Mouse (Mus musculus) lung, adult 2 months (tissue): ENCODE data around the gene Enthd1. TPM values are rescaled to one million over a fixed set of nuclear protein-coding genes. Genes with fewer than 3 reads are reported as not detected.

Experiments
- DNase-seq: peaks from one replicate; pipeline ENCODE4 v3.0.0; 2022
- H3K4me1 ChIP-seq: fragments of 200-500 bp; 2 replicates; pipeline ENCODE4 v1.6.1; 2011; ENCODE audit warnings: low read length; ENCODE audit not compliant: control insufficient read depth, insufficient read depth
- H3K4me3 ChIP-seq: fragments of 200-500 bp; replicated peaks from 2 replicates; pipeline ENCODE3; 2011; ENCODE audit warnings: low read depth, mild to moderate bottlenecking, control low read depth, low read length; ENCODE audit errors: extremely low read depth
- CTCF ChIP-seq: fragments of 200-500 bp; IDR thresholded peaks from 2 replicates; pipeline ENCODE4 v1.5.1; 2011; ENCODE audit warnings: mild to moderate bottlenecking, low read length, control low read depth; ENCODE audit not compliant: insufficient read depth
- POLR2A ChIP-seq: fragments of 200-500 bp; IDR thresholded peaks from 2 replicates; pipeline ENCODE4 v1.6.1; 2011; ENCODE audit warnings: low read depth, mild to moderate bottlenecking, control low read depth, low read length, borderline replicate concordance; ENCODE audit errors: extremely low read depth
- WGBS: fragments of 180-500 bp; shearing (Covaris S2); methylation state at CpG from one replicate; pipeline ENCODE4 v1.1.7; 2018; 5-methylcytosine and 5-hydroxymethylcytosine counted together
- polyA plus RNA-seq: library from polyadenylated mRNA; depleted of rRNA; stranded (reverse); fragments of >200 nt; gene quantifications from 2 replicates; pipeline ENCODE4 v1.2.3, GENCODE M21; 2012

The Enthd1 gene
- polyA plus RNA-seq, 1 experiment, result not detected

DNA sequence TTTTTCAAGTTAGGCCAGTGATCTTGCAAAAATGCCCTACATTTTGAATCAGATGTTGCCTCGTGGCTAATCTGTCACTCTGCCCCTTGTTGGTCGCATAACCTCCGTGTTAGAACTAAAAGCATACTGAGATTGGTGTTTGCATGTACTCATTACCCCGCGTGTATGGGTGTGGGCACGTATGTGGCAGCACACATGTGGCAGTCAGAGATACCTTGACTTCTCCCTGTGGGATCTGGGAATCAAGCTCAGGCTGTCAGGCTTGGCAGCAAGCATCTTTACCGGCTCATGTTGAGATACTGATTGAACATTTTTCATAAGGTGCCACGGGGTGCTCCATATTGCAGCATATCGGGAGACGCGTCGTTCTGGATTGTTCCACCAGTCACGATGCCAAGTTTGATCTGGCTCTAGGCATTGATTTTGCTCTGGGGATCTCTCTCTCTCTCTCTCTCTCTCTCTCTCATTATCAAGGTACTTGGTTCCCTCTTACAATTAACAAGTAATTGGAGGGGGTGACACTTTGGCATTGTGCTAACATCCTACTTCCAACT is 10.9 kb upstream of the Enthd1 start:
- DNase-seq, result no peak
- 82% methylated on average over 13 of the region's 13 CpGs for WGBS
- H3K4me3 ChIP-seq, result no peak overlapping the region

DNA sequence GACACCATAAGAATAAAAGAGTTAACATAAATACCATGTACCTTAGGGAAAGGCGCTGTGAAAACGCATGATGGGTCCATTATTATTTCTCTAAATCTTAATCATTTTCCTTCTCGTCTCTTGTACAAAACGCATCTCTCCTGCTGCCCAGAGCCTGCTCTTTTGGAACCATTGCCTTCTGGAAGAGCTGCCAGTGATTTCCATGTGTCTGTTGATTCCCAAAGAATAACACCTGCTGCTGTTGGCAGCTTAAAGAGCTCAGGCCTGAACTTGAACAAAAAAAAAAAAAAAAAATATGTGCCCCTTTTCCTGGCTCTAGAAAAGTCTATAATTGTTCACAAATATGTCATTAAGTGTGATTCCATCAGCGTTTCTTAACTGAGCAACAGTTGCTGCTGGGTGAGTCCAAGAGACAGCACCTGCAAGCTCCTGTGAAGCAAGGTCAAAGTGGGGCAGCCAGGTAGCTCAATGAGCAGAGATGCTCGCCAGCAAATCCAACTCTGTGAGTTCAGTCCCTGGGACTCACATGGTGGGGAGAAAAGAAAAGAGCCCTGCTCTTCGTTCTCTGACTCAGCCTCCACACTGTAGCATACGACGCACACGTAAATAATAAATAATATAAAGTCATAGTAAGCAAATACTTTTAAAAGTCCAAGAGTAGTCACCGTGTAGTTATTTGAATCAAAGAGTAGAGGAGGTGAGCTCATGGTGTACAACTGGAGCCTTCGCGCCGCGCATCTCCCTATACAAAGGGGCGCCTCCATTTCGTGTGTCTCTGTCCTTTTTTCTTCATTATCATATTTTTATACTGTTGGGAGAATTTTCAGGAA is 9.5 kb upstream of the Enthd1 start:
- TF ChIP-seq CTCF (no peak), POLR2A (no peak)
- DNase-seq, result no peak
- no peaks in the 10 kb centered on the region for H3K4me1 ChIP-seq
- no peak overlapping the region for H3K4me3 ChIP-seq
- WGBS, result 86% methylated on average over 17 of the region's 17 CpGs

More for the DNA sequence above, 10.9 kb upstream of the Enthd1 start:
- H3K4me1 ChIP-seq, result no peaks in the 10 kb centered on the region
- TF ChIP-seq CTCF, result no peak
- no peak for TF ChIP-seq POLR2A

DNA sequence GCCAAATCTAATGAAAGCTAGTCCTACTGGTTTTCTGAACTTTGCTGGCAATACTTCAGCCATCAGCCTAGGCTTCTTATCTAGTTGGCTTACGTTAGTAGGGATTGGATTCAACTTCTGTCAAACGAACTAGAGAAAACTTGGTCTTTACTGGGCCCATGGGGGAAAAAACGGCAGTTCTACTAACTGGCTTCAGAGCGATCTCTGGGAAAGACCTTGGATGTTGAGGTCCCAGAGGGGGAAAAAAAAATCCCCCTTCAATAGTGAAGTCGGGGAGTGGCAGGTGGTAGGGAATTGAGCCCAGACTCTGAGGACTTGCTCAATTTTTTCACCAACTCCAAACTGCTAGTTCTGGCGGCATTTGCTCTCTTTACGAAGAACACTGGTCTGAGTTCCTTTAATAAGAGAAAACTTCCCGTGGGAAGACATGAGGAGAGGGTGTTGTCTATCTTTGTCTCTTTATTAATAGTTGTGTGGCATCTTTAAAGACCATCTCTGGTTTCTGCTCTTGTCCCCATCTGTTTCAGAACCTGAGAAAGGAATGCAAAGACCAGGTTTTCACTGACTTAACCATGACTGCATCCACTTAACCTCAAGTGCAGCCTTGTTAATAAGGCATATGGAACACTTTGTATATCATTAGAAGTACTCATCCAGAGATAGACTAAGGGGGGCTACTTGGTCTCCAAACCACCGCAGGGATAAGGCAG is 8.0 kb upstream of the Enthd1 start:
- 57% methylated on average over 9 of the region's 9 CpGs for WGBS
- Histone ChIP-seq H3K4me3 (peak overlapping the region; percentile 39), H3K4me1 (no peaks in the 10 kb centered on the region)
- DNase-seq, result no peak
- TF ChIP-seq CTCF, result no peak
- TF ChIP-seq POLR2A, result no peak

DNA sequence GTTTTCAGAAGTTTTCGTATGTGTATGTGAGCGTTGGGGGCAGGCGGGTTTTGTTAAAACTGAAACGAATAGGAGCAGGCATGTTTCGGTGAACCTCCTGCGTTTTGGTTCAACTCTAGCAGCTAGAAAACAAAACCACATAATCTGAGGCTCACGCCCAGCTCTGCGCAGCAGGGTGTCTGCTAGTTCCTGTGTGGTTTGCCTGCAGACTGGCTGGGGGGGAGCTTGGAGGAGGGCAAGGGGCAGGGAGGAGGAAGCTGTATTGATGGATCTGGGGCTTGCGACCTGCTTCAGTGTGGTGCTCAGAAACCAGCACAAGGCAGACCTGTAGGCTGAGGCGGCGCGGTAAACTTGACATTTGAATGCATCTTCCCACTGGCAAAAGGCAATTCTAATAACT is 7.3 kb upstream of the Enthd1 start, which contains the start of gene Grap2:
Gene Grap2 (plus strand): TSS at position 304 of the 400 bp plus-strand sequence.
- no peak for DNase-seq
- Histone ChIP-seq H3K4me1 (no peaks in the 10 kb centered on the region), H3K4me3 (peak within 1 kb of the TSS; percentile 39)
- TF ChIP-seq CTCF (no peak), POLR2A (0 out of 2 replicates have a peak, but pooled peaks have one; percentile 21)
- WGBS, result 48% methylated on average over 12 of the region's 12 CpGs

DNA sequence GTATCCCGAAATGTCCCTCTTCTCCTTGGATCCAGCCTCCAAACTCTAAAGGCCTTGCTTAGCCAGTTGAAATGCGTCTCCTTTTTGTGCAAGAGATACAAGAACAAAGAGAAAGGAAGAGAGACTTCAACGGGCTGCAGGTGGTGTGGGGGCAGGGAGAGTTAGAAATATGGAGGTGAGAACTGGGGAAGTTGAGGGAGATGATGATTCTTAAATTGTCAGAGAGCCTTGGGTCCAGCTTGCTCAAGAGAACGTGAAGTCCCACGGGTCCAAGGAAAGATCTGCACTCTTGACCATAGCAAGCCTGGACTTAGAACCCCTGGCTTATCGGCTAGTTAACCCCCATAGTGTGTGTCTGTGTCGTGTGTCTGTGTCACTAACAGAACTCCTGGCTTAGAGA is 6.7 kb upstream of the Enthd1 start:
- no peak for TF ChIP-seq POLR2A
- no peak for TF ChIP-seq CTCF
- H3K4me3 ChIP-seq, result no peak overlapping the region
- no peak for DNase-seq
- H3K4me1 ChIP-seq, result no peaks in the 10 kb centered on the region
- 65% methylated on average over 7 of the region's 7 CpGs for WGBS

DNA sequence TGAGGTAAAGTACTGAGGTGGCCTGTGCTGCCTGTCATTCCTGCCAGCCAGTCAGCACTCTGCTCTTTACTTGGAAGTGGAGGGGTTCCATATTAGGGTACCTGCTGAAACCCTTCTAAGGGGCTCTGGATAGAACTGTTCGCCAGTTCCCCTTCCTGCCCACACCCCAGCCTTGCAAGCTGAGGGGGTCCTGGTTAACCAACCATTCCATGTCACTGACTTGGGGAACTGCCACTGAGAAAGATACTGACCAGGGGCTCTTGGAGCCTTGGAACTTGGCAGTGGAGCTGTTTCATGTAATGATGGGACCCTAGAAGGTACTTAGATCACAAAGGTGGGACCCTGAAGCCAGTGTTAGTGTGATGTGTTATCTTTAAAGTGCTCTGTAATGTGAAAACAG is 5.3 kb upstream of the Enthd1 start:
- WGBS, result 88% methylated on average over 1 of the region's 1 CpGs
- Histone ChIP-seq H3K4me1 (no peaks in the 10 kb centered on the region), H3K4me3 (no peak overlapping the region)
- DNase-seq, result no peak
- no peak for TF ChIP-seq POLR2A
- TF ChIP-seq CTCF, result no peak

DNA sequence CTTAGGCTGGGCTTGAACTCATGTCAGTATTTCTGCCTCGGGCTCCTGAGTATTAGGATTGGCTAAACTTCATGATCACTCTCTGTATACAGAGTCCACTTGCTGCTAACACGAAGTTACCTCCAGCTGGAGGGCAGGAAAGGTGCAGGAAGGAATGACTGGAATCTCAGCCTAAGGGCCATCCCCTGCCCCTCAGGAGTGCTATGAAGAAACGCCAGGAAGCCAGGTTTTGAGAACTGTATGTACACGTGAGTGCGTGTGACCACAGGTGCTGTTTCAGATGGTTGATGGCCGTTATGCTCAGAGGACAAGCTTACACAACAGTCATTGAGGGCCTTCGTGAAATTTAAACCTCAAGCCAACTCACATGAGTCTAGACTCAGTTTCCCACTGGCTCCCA is 4.2 kb upstream of the Enthd1 start:
- TF ChIP-seq POLR2A, result no peak
- TF ChIP-seq CTCF, result no peak
- H3K4me1 ChIP-seq, result no peaks in the 10 kb centered on the region
- no peak for DNase-seq
- no peak overlapping the region for H3K4me3 ChIP-seq
- WGBS, result 55% methylated on average over 7 of the region's 7 CpGs

DNA sequence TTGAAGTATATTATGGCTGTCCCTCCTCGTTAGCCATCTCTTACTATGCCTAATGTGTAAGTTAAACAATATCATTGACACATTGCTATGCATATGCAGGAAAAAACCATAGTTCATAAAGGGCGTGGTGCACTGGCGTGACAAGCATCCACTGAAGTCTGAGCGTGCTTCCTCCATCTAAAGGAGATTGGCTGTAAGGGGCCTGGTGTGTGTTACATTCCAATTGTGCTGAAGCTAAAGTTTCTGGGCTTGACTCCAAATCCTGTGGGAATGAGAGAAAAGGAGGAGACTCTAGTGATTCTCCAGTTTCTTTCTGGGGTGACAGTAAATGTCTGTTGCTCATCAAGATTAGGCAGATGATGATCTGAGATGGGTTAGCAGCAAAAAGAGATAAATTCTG is 2.8 kb upstream of the Enthd1 start:
- DNase-seq, result no peak
- Histone ChIP-seq H3K4me1 (no peaks in the 10 kb centered on the region), H3K4me3 (no peak overlapping the region)
- 45% methylated on average over 4 of the region's 4 CpGs for WGBS
- TF ChIP-seq POLR2A (no peak), CTCF (no peak)

DNA sequence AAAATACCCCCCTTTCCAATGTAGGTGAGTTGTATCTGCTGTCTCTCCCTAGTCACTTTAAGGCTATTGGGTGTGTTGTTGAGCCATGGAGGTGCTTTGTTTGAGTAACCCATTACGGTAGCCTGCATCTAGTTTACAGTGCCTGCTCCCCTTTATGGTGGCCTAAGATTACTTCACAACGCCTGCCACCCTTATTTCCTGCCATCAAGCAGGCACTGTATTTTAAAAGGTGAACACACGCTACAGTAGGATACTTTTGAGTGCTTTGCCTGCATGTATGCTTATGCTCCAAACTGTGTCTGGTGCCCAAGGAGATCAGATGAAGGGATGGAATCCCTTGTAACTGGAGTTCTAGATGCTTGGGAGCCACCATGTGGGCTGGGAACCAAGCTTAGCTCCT is 2.2 kb upstream of the Enthd1 start:
- no peak for DNase-seq
- Histone ChIP-seq H3K4me3 (no peak overlapping the region), H3K4me1 (no peaks in the 10 kb centered on the region)
- 70% methylated on average over 3 of the region's 3 CpGs for WGBS
- TF ChIP-seq POLR2A (no peak), CTCF (no peak)

DNA sequence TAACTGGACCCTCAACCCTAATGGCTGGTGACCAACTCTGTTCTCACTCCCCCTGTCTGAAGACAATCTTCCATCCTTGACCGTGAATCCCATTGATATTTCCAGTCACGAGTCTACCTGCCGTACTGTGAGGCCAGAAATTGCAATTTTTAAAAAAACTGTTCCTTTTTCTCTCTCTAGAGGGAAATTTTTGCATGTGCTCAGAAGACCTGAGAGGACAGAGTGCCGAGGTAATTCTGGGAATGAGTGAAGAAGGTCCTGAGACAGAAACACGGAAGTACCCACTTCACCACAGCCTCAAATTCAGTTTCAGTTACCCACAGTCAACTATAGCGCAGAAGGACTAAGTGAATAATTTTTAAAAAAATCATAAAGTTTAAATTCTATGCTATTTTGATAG is 1.7 kb upstream of the Enthd1 start:
- Histone ChIP-seq H3K4me3 (no peak overlapping the region), H3K4me1 (no peaks in the 10 kb centered on the region)
- 78% methylated on average over 6 of the region's 6 CpGs for WGBS
- DNase-seq, result no peak
- TF ChIP-seq POLR2A, result no peak
- no peak for TF ChIP-seq CTCF
